Mouse (Mus musculus): ENCODE measurements around the gene Mrpl28.

- TF ChIP-seq CTCF (IDR thresholded peaks at IDR 0.05; ENCODE audit: low read depth, low read length) (no peak), TAL1 (conservative IDR thresholded peaks at IDR 0.05; ENCODE audit: low read depth, low read length) (no peak), GATA1 (IDR thresholded peaks at IDR 0.05; ENCODE audit: borderline replicate concordance, low read length) (no peak), GATA2 (IDR thresholded peaks at IDR 0.05; ENCODE audit: borderline replicate concordance, low read depth, low read length) (no peak), POLR2AphosphoS5 (IDR thresholded peaks at IDR 0.05; ENCODE audit: insufficient replicate concordance, low read depth, low read length) (no peak)
These were observed 17.7 kb upstream of the Mrpl28 start for GRCm38 (mm10) chr17:26105619-26106018.

All from G1E (cell line).